Mouse (Mus musculus): Measurements from ENCODE around the gene Ppp4r2. TPM values are rescaled to one million over a fixed set of nuclear protein-coding genes. Genes with fewer than 3 reads are reported as not detected.
"Not testable (repeated sequence)": the region's sequence is repeated elsewhere in the genome, so short reads cannot be mapped to it uniquely, and the experiment has no call there.

The Ppp4r2 gene
- total RNA-seq, 2 experiments from 2014 or later = 20.6 to 46.5 TPM

DNA sequence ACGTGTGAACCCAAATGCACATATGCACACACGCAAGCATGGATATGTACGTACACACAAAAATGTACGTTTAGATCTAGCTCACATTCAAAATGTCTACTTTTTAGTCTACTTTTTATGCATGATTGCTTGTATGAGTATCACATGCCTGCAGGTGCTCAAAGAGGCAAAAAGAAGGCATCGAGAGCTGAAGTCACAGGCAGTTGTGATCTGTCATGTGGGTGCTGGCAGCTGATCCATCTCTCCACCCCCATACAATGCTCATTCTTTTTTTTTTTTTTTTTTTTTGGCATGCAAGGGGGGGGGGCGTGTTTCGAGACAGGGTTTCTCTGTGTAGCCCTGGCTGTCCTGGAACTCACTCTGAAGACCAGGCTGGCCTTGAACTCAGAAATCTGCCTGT is 4.9 kb upstream of the Ppp4r2 start:
- ATAC-seq (replicated peaks; ENCODE audit: low FRiP score, poor library complexity, severe bottlenecking) = no peak

GRCm38 (mm10) chr6:100829770-100830169 is 3.7 kb upstream of the Ppp4r2 start:
- ATAC-seq (replicated peaks; ENCODE audit: low FRiP score, poor library complexity, severe bottlenecking) = no peak

DNA sequence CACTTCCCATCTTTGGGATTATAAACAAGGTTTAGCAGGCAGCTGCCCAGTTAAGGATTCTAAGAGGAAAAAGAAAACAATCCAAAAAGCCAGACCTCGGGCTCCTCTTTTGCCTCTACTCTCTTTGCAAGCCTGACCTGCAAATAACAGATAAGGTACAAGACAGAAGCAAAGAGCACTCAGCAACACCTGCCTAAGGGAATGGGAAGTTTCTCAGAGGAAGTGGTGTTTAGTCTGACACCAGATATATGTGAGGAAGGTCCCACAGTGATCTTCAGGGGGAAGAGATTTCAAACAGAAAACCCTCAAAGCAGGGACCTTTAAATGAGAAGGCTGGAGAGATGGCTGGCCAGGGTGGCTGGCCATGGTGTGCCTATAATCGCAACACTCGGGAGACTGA is 2.2 kb upstream of the Ppp4r2 start:
- ATAC-seq (replicated peaks; ENCODE audit: low FRiP score, poor library complexity, severe bottlenecking) = no peak

GRCm38 (mm10) chr6:100831751-100832150 is 1.7 kb upstream of the Ppp4r2 start:
- no peak for ATAC-seq (replicated peaks; ENCODE audit: low FRiP score, poor library complexity, severe bottlenecking)

GRCm38 (mm10) chr6:100833811-100834481 is 524 bp downstream of the Ppp4r2 start:
- ATAC-seq (replicated peaks; ENCODE audit: low FRiP score, poor library complexity, severe bottlenecking) = peak; percentile 75

DNA sequence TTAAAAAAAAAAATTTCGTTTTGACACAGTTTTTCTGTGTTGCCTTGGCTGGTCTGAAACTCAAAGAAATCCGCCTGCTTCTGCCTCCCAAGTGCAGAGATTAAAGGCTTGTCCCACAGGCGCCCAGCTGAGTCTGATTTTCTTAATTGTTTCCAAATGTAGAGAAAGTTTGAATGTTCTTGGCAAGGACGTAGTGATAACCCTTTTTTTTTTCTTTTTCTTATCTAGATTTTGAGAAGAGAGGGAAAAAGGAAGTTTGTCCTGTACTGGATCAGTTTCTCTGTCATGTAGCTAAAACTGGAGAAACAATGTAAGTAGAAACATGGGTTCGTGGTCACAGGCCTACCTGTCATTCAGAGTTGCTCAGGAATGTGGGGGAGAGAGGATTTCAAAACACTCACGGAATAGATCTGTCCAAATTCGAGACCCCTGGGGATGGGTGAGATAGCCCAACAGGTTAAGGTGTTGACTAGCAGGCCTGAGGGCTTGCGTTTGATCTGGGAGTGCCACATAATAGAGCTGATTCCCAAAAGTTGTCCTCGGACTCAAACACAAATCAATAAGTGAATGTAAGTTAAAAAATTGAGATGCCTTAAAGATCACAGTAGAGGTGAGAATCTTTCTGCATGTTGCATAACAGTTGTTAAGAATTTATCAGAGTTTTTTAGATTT is 1.2 kb downstream of the Ppp4r2 start:
- ATAC-seq (replicated peaks; ENCODE audit: low FRiP score, poor library complexity, severe bottlenecking) = no peak

GRCm38 (mm10) chr6:100845058-100845457 is 11.6 kb downstream of the Ppp4r2 start:
- ATAC-seq (replicated peaks; ENCODE audit: low FRiP score, poor library complexity, severe bottlenecking) = no peak

GRCm38 (mm10) chr6:100847264-100847663 is 13.8 kb downstream of the Ppp4r2 start:
- no peak for ATAC-seq (replicated peaks; ENCODE audit: low FRiP score, poor library complexity, severe bottlenecking)

DNA sequence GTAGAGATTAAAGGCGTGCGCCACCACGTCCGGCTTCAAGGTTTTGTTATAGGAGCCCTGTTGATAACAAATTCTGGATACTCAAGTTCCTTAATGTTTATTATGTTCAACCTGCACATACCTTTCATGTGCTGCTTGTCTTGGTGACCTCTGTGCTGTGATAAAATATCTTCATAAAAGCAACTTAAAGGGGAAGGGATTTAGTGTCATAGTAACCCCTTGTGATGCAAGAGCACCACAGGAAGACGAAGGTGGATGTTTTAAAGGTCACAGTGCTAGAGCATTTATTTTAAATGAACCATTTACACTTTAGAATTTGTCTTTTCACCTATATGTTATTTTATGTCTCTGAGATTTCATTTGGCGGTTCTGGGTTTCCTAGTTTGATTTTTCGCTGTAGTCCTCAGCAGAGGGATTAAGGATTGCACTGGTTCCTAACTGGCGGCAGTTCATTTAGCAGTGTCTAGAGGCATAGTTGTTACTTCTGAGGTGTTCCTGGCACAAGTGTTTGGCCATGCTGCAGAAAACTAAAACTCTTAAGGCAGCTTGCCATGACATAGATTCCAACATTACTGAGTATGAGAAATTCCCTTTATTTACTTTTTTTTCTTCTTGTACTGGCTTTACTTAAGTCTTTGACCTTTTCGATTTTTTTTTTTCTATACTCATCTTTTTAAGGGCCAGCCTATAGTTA is 15.4 kb downstream of the Ppp4r2 start:
- no peak for ATAC-seq (replicated peaks; ENCODE audit: low FRiP score, poor library complexity, severe bottlenecking)

DNA sequence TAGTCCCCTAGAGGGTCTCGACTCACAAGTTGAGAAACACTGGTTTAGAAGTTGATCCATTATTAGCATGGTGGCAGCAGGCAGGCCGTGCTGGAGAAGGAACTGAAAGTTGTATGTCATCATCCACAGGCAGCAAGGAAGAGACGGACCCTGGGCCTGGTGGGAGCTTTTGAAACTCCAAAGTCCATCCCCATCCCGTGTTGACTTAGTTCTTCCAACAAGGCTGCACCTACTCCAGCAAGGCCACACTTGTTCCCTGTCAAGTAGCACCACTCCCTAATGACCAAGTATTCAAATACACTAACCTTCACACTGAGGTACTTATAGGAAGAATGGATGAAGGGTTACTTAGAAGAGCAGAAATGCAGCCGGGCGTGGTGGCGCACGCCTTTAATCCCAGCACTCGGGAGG is 17.3 kb downstream of the Ppp4r2 start:
- no peak for ATAC-seq (replicated peaks; ENCODE audit: low FRiP score, poor library complexity, severe bottlenecking)

DNA sequence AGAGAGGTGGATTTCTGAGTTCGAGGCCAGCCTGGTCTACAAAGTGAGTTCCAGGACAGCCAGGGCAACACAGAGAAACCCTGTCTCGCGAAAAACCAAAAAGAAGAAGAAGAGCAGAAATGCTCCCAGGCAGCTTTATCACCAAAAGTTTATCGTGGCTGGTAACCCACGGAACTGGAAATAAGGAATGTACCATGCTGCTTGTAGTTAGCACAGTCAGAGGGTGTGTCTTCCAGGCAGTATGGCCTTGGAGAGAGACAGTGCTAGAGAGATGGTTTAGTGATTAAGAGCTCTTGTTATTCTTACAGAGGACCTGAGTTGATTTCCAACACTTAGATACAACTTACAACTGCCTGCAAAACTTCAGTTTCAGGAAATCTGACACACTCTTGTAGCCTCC is 17.7 kb downstream of the Ppp4r2 start:
- no peak for ATAC-seq (replicated peaks; ENCODE audit: low FRiP score, poor library complexity, severe bottlenecking)

- ATAC-seq (replicated peaks; ENCODE audit: low FRiP score, poor library complexity, severe bottlenecking) = no peak
Measured at GRCm38 (mm10) chr6:100865321-100865720, 31.9 kb downstream of the Ppp4r2 start.

GRCm38 (mm10) chr6:100865788-100866187 is 32.4 kb downstream of the Ppp4r2 start:
- not testable (repeated sequence) for ATAC-seq (replicated peaks; ENCODE audit: low FRiP score, poor library complexity, severe bottlenecking)

- not testable (repeated sequence) for ATAC-seq (replicated peaks; ENCODE audit: low FRiP score, poor library complexity, severe bottlenecking)
Measured at GRCm38 (mm10) chr6:100866246-100866645, 32.8 kb downstream of the Ppp4r2 start.

GRCm38 (mm10) chr6:100868863-100869262 is 35.4 kb downstream of the Ppp4r2 start:
- ATAC-seq (replicated peaks; ENCODE audit: low FRiP score, poor library complexity, severe bottlenecking) = no peak

DNA sequence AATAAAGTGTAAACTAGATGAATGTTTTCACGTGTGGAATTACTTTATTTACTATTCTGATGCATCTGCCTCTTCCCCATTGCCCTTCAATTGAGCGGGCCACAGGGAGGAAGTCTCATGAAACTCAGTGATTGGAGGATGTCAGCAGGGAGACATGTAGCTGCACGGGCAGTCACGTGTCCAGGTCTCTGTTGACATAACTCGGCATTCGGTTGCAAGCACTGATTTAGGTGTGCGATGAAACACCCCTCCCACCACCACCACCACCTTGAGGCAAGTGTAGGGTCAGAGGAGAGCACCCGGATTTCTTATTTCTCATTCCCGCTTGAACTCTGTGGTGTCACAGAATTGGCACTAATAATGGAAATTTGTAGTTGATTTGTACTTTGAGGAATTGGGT is 36.5 kb downstream of the Ppp4r2 start:
- no peak for ATAC-seq (replicated peaks; ENCODE audit: low FRiP score, poor library complexity, severe bottlenecking)

DNA sequence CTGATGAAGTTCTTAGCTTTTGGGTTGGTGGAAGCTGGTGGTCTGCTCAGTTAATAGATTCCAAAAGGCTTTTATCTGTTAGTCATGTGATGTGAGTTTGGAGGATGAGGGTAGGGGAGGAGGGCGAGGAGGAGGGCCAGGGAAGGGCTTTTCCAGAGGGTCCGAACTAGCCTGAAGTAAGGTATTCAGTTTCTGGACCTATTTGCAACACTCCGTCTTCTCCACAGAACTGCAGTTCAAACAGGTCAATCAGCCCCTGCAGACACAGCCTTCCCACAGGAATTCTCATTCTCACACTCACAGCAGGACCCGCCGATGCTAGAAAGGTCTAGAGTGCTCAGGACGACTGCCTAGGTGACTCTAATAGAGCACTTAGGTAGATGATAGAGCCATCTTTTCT is 39.8 kb downstream of the Ppp4r2 start:
- ATAC-seq (replicated peaks; ENCODE audit: low FRiP score, poor library complexity, severe bottlenecking) = no peak

DNA sequence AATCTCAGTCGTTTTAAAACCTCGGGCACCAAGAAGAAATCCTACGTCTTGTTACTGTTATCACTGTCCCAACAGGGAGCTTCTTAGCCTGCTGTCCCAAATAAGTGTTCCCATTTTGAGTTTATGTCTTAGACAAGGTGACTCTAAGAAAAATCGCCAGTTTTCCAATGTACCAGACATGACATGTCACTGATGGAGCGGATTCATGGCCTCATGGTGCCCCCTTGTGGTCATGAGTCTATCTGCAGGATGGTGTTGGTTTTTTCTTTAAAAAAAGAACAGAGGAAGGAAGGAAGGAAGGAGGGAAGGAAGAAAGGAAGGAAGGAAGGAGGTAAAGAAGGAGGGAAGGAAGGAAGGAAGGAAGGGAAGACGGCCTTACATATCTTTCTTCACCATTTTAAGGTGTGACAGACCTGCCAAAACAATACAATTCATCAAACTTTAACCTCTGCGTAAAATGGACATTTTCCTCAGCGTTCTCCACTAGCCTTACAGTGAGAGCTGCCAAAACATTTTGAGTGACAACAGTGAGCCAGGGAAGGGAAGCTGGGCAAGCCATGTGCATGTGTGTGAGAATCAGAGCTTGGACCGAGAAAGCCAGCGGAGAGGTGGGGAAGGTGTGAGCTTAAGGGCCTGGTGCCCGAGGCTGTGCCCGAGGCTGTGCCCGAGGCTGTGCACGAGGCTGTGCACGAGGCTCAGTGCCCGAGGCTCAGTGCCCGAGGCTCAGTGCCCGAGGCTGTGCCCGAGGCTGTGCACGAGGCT is 42.6 kb downstream of the Ppp4r2 start:
- ATAC-seq (replicated peaks; ENCODE audit: low FRiP score, poor library complexity, severe bottlenecking) = no peak

GRCm38 (mm10) chr6:100876624-100877017 is 43.2 kb downstream of the Ppp4r2 start:
- no peak for ATAC-seq (replicated peaks; ENCODE audit: low FRiP score, poor library complexity, severe bottlenecking)

DNA sequence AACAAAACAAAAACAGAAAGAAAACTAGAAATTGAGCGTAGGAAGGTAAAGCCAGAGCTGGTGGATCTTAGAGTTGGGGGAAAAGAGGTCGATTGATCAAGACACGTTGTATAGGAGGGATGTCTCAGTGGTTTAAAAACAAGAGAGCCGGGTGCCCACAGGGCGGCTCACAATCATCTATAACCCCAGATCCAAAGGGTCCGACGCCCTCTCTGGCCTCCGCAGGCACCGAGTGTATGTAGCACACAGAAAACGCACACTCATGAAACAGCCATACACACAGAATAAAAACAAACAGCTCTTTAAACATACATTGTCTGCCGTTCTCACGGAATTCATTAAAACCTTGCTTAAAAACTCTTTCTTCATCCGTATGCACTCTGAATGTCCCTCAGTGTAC is 45.1 kb downstream of the Ppp4r2 start:
- ATAC-seq (replicated peaks; ENCODE audit: low FRiP score, poor library complexity, severe bottlenecking) = no peak

Data from erythroblast, adult 5-6 weeks (primary cell).